Comparison of ENCODE assay signal across 11 mouse cellular contexts in the genomic region with DNA sequence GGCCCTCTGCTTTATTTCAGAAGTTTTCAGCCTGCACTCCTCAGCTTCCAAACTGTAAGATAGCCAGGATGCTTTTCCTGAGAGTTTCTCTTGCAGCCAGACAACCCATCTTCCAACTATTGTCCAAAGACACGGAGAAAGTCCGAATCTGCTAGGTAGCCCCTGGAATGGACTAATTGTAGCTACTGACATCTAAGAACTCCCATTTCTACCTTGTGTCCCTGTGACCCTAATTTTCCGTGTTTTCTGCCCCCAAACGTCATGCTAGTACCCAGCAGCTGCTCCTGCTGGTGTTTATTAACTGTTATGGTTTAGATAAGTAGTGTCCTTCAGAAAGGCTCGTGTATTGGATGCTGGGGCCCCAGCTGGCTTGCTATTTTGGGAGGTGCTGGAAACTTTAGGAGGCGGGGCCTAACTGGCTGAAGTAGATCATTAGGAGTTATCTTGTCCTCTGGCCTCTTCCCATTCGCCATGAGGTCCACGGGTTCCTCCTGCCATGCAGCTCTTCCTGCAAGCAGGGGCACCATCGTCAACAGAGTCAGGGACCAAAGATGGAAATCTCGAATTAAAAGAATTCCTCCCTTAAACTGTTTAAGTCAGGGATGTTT. TPM values are rescaled to one million over a fixed set of nuclear protein-coding genes. Genes with fewer than 3 reads are reported as not detected.
A peak's percentile ranks its signal among the peaks of the same experiment; 100 is the strongest.
DNase-seq lines count a peak whose midpoint lies in the region; ATAC-seq lines count a peak whose summit lies in the region.
"Had no signal": no experiment of that assay in that cellular context is flagged by ENCODE, and none has a peak within 500 bp of the region (broad histone marks: within the 10 kb centered on the region; RNA-seq: fewer than 3 reads in every experiment).

No protein-coding gene starts in this region.

- ATAC-seq in liver, embryonic 11.5 days (replicated peaks; ENCODE audit: low FRiP score): peak; percentile 68

- peak overlapping the region; percentile 85 for H3K27ac ChIP-seq in liver, embryonic 11.5 days (ENCODE audit: low read depth, low read length)

- peak; percentile 69 to 75 for DNase-seq in heart, adult 18-20 months
- DNase-seq in heart, adult 8-10 months (ENCODE audit: low spot score): no peak
- peak; percentile 66 to 74 for DNase-seq in spleen, postnatal 4 days (ENCODE audit: low spot score in 2 of 2)
- no peak for DNase-seq in spleen, adult 18-20 months
- peak; percentile 54 for DNase-seq in liver, embryonic 11.5 days (ENCODE audit: low spot score)
- DNase-seq in right cerebral cortex, postnatal 25 days: no peak
- DNase-seq in Muller cell, postnatal 12 days (ENCODE audit: inconsistent ontology term): no peak
- DNase-seq in natural killer cell, adult 2 months (ENCODE audit: low spot score in 2 of 2): no peak
- DNase-seq: cerebellum, adult 18-20 months; thymus, adult 2 months had no signal

- peaks cover 8% of the 10 kb centered on the region for H3K36me3 ChIP-seq in liver, embryonic 11.5 days (ENCODE audit: control insufficient read depth, insufficient read depth, low read length)
- H3K36me3 ChIP-seq: hindbrain, embryonic 15.5 days had no signal

- WGBS in liver, embryonic 11.5 days: 29% methylated on average over 10 of the region's 10 CpGs

- H3K9ac ChIP-seq in liver, embryonic 11.5 days (ENCODE audit: low read depth, low read length): peak overlapping the region; percentile 16; the same call in 1 of the 2 replicates
- H3K9ac ChIP-seq: hindbrain, embryonic 15.5 days had no signal

- H3K4me3 ChIP-seq in liver, embryonic 11.5 days (ENCODE audit: low read depth, low read length): 0 out of 2 replicates have a peak overlapping the region, but pooled peaks have one; percentile 11
- H3K4me3 ChIP-seq: hindbrain, embryonic 15.5 days had no signal

- H3K4me1 ChIP-seq in liver, embryonic 11.5 days (replicated peaks; ENCODE audit: control insufficient read depth, insufficient read depth, low read length): peaks cover 41% of the 10 kb centered on the region

- H3K9me3 ChIP-seq in liver, embryonic 11.5 days (ENCODE audit: control insufficient read depth, low read length): no peaks in the 10 kb centered on the region
- H3K9me3 ChIP-seq: hindbrain, embryonic 15.5 days had no signal

- H3K4me2 ChIP-seq in liver, embryonic 11.5 days: peak overlapping the region; percentile 74
- H3K4me2 ChIP-seq: hindbrain, embryonic 15.5 days had no signal

- no peaks in the 10 kb centered on the region for H3K27me3 ChIP-seq in liver, embryonic 11.5 days (replicated peaks; ENCODE audit: control insufficient read depth, insufficient read depth, low read length)
- H3K27me3 ChIP-seq: hindbrain, embryonic 15.5 days had no signal

RNA-seq across cellular contexts. Expression of gene Mical3, which starts 19.2 kb away (rescaled TPM):
- 100 to 1,000 TPM; 109 to 123 TPM for total RNA-seq in heart, adult 18-20 months (2021)
- 100 to 1,000 TPM; 112 to 130 (median 120) TPM for total RNA-seq in heart, adult 8-10 months (2022)
- 16.6 and 20.2 TPM in 2 replicates for polyA plus RNA-seq in liver, embryonic 11.5 days (2014; fragmentation: Nextera tagmentation; extraction: Ambion mirVana)

Comparison
In these comparisons a context has a peak if more than half of its experiments do, and no peak if none do; other contexts are left out.
1. DNase-seq: peak in heart, adult 18-20 months (2 of 2), spleen, postnatal 4 days (2 of 2) and liver, embryonic 11.5 days (single experiment); none in heart, adult 8-10 months (single experiment), spleen, adult 18-20 months (0 of 2), right cerebral cortex, postnatal 25 days (single experiment), Muller cell, postnatal 12 days (single experiment) and natural killer cell, adult 2 months (0 of 2).